Mouse (Mus musculus) spleen, postnatal 14 days (tissue): ENCODE data around the gene Crip2.

Source experiments
- DNase-seq, 2 experiments: peaks; one replicate each; pipeline ENCODE4 v3.0.0; 2021 to 2022; ENCODE audit warnings: low spot score in 2 of 2

The Crip2 gene

DNA sequence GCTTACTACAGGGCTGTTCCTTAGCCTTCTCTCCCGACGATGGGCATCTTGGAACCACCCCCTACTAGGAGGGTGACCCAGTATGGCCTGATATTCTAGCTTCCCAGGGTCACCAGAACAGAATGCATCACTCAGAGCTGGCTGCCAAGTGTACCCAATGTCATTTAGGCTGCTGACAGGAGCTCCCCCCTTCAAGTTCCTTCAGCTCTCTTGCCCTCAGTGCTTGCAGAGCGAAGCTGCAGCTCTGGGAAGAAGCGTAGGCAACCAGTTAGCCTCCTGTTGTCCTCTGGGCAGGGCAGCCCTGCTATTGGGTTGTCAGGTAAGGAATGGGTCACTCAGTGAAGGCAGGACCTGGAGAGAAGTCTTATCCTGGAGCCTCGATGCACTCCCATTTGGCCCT lies 44.9 kb downstream of the Crip2 start:
- DNase-seq: no peak

DNA sequence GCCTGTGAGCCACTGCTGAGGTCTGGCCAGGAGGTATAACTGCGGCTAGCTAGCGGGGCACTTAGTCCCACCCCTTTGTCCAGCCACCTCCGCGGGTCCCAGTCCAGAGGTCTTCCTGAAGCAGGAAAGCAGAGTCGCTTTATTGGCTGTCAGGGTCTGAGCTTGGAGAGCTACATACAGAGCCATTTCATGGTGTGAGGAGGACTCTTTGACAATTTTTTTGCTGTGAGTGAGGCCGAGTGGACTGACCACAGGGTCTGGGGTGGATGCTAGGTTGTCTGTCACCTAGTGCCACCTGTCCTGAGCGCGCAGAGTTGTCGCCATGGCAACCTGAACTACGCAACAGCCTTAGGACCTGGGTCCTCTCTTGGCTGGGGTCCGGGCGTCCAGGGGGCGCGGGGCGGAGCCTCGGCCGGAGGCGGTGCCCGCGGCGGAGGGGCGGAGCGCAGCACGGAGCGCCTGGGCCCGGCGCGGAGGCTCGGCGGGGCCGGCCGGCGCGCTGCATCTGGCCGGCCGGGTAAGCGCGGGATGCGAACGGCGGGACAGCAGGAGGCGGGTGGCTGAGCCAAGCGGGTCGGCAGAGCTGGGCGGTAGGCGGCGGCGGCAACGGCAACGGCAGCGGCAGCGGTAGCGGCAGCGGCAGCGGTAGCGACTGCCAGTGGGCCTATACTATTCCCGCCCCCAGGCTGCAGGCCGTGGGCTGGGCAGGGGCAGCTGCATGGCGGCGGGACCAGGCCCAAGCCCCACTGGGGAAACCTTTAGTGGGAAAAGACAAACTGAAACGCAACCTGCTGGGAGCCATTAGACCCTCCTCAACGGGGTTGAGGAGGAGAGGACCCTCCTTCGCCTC lies 45.6 kb downstream of the Crip2 start, which contains the start of gene Tmem121:
Tmem121 (plus strand) TSS at position 489 of the 850 bp plus-strand sequence.
- DNase-seq: no peak

DNA sequence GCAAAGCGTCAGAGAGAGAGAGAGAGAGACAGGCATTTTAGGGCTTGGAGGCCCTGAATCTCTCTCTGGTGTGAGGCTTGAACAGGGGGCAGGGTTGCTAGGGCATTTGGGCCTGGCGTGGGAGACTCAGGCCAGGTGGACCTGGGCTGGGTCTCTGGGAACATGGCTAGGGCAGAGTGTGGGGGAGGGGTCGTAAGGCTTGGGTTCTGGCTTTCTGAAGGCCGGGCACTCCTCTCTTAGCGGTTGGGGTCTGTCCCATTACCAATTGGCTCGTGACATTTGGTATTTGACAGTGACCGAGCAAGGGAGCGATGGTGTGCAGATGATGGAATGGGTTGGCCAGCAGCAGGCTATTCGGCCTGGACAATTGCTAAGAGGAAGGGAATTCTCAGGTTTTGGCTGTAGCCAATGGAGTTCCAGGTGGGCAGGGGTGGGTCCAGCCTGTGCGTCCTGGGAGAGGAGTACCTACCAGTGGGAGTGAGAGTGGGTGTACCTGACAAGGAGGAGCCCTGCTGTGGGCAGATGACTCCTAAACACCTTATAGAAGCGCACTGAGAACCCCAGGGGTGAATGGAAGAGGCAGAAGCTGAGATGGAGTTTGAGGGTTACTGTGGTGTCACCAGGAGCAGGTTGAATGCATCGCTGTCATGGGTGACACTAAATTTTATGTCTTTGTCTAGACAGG lies 46.4 kb downstream of the Crip2 start:
- no peak for DNase-seq

DNA sequence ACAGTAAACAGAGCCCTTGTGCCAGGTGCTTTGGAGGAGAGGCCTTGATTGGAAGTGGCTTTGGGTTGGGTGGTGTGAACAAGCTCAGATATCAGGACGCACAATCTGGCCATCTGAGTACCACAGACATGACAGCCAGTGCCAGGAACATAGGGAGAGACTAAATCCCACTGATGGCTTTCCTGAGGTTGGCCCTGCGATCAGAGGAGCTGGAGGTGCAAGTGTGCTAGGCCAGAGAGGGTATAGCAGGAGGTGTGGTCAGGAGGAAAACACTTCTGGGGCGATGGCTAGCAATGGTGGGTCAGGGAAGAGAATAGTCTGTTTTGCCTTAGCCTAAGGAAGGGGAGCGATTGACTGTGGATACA lies 47.0 kb downstream of the Crip2 start:
- DNase-seq: no peak

DNA sequence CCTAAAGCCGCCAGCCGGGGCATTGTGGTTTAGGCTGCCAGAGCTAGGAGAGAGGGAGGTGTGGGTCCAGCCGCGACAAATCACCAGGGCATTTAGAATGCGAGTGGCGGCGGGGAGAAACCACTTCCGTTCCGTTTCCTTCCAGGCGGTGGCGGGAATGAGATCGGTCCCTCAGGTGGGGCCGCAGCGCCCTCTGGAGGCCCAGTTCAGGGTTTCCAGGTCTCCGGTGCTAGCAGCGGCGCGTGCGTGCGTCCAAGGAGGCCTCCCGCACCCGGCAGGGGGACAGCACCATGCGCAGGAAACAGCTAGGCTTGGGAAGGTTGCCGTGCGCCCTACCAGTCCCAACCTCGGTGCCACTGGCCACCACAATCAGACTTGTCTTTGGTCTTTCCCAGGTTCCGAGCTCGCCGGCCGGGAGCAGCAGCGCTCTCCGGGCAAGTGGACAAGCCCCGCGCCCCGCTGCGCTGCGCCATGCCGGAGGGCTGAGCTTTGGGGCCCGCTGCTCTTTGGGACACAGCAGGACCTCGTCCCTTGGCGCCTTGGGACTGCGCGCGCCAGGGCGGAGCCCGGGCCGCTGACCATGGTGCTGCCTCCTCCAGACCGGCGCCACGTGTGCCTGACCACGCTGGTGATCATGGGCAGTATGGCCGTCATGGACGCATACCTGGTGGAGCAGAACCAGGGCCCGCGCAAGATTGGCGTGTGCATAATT lies 47.7 kb downstream of the Crip2 start:
- peak; percentile 57 to 70 for DNase-seq

DNA sequence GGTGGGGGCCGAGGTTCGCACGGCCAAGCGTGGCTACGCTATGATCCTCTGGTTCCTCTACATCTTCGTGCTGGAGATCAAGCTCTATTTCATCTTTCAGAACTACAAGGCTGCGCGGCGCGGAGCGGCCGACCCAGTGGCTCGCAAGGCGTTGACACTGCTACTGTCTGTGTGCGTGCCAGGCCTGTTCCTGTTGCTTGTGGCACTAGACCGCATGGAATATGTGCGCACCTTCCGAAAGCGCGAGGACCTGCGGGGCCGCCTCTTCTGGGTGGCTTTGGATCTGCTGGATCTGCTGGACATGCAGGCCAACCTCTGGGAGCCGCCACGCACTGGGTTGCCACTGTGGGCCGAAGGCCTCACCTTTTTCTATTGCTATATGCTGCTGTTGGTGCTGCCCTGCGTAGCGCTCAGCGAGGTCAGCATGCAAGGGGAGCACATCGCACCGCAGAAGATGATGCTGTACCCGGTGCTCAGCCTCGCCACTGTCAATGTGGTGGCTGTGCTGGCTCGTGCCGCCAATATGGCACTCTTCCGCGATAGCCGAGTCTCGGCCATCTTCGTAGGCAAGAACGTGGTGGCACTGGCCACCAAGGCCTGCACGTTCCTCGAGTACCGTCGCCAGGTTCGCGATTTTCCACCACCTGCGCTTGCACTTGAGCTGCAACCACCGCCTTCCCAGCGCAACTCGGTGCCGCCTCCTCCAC lies 48.5 kb downstream of the Crip2 start:
- no peak for DNase-seq

DNA sequence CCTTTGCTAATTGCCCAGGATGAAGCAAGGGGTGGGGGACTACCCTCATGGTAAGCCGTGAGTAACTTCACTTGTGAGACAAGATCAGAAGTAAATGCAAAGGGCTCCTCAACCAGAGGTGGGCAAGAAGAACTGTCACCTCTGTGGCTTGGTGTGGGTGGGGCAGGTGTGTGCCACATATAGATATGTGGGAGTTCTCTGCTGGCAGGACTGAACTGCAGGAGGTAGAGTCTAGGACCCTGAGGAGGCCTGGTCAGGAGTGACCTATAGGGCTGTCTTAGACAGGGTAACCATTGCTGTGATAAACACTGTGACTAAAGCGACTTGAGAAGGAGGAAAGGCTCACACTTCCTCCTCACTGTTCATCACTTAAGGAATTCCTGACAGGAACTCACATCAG lies 53.4 kb downstream of the Crip2 start:
- DNase-seq: no peak
